Mouse (Mus musculus): ENCODE results near the gene Tekt5. TPM values are rescaled to one million over a fixed set of nuclear protein-coding genes. Genes with fewer than 3 reads are reported as not detected.

Tekt5 gene
- polyA plus RNA-seq, 1 experiment from 2014 or later = 2.1 TPM

DNA sequence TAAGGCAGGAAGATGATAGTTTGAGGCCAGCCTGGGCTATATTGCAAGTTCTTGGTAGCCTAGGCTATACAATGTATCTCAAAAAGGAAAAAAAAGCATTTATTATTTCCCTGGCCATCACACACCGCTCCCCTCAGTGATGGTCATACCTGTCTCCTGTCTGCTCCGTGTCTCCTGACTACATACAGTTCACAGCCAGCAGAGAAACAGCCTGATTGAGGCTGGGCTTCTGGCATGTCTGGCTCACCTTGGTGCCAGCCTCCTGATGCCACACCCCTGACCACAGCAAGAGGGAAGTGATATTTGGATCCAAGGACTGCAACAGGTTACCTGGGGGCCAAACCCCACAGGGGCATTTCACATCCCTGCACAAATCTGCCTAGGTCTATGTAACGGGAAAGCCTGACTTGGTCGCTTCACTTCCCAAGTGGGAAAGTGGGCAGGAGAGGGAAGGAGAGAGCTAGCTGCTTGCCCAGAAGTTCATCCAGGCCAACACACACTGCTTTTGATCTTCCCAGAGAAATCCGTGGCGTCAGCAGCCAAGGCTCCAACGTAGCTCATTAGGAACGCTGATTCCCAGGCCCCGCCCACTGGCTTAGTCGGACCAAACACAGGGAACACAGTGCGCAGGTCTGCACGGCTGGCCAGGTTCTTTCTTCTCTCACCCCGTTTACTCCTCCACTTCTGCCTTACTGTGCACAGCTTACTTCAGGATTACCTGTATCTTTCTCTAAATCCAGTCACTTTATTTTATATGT lies 20.9 kb downstream of the Tekt5 start:
- H3K27ac ChIP-seq = no peak overlapping the region
- H3K9me3 ChIP-seq = no peaks in the 10 kb centered on the region
- H3K4me1 ChIP-seq (replicated peaks) = peaks cover 11% of the 10 kb centered on the region
- ATAC-seq = peak; percentile 92
- H3K4me2 ChIP-seq (replicated peaks) = peak overlapping the region; percentile 55
- H3K9ac ChIP-seq (replicated peaks) = no peak overlapping the region; the same call in 1 of the 2 replicates
- H3K36me3 ChIP-seq = no peaks in the 10 kb centered on the region
- H3K27me3 ChIP-seq = peaks cover 2% of the 10 kb centered on the region; the same call in 1 of the 2 replicates
- H3K4me3 ChIP-seq (replicated peaks) = peak overlapping the region; percentile 25
- WGBS = 24% methylated on average over 13 of the region's 13 CpGs

DNA sequence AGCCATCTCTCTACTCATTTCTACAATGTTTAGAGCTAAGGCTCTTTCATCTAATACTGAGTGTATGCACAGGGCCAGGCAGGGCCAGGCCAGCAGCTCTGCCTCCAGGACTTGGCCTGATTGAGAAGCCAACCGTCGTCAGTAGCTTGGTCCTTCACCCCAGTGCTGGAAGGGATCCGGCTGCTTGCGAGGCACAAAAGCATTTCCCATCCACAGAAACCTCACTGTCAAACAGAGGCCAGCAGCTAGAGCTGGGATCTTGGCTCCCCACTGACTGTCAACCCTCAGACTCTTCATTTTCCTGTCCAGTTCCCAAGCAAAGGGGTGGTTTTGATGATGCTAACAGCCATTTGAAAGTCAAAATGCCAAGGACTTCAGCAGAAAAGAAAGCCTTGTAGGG lies 22.9 kb downstream of the Tekt5 start:
- H3K27me3 ChIP-seq = no peaks in the 10 kb centered on the region
- no peak for ATAC-seq
- no peak overlapping the region for H3K27ac ChIP-seq
- H3K4me3 ChIP-seq (replicated peaks) = no peak overlapping the region
- H3K9me3 ChIP-seq = no peaks in the 10 kb centered on the region
- WGBS = 82% methylated on average over 4 of the region's 4 CpGs
- peaks cover 17% of the 10 kb centered on the region for H3K4me1 ChIP-seq (replicated peaks)
- H3K36me3 ChIP-seq = no peaks in the 10 kb centered on the region
- H3K4me2 ChIP-seq (replicated peaks) = no peak overlapping the region
- H3K9ac ChIP-seq (replicated peaks) = no peak overlapping the region

DNA sequence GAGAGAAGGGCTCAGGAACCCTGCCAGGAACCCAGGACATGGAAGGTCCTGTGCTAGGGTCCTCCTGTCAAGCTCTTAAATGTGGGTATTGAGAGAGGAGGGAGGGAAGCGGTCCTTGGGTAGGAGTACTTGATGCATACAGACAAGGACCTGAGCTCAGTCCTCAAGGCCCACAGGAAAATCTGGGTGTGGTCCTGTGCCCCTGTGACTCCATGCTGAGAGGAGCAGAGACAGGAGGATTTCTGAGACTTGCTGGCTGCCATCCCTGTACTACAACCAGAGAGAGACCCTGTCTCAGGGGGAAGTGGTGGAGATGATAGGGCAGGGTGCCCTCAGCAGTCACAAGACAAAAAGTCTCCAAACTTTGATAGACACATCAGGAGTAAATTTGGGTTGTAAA lies 25.3 kb downstream of the Tekt5 start:
- Histone ChIP-seq H3K9me3 (no peaks in the 10 kb centered on the region), H3K9ac (replicated peaks) (no peak overlapping the region), H3K27me3 (no peaks in the 10 kb centered on the region), H3K4me1 (replicated peaks) (peaks cover 16% of the 10 kb centered on the region), H3K4me3 (replicated peaks) (no peak overlapping the region), H3K27ac (no peak overlapping the region), H3K36me3 (no peaks in the 10 kb centered on the region), H3K4me2 (replicated peaks) (no peak overlapping the region)
- ATAC-seq = no peak
- whole genome bisulfite sequencing = 92% methylated on average over 1 of the region's 1 CpGs

DNA sequence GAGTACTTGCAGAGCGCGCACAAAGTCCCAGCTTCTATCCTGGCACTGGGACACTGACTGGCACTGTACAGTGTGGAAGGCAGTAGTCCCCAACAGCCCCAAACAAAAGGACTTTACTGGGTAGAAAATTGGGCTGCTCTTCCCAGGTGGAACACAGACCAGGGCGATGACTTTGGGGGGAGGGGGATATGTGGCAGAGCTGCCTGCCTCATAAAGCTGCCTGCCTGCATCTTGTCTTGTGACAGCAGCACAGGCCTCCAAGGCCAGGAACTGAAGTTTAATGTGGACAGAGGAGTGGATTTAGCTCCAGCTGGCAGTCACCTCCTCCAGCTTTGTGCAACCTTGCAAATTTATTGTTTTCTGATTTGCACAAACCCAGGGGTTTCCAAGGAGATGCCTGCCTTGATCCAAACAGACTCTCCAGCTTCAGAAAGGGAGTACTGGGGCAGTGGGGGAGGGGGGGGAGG lies 25.8 kb downstream of the Tekt5 start:
- WGBS = 70% methylated on average over 3 of the region's 3 CpGs
- Histone ChIP-seq H3K27ac (no peak overlapping the region), H3K27me3 (no peaks in the 10 kb centered on the region), H3K36me3 (no peaks in the 10 kb centered on the region), H3K4me3 (replicated peaks) (no peak overlapping the region), H3K9ac (replicated peaks) (no peak overlapping the region), H3K9me3 (no peaks in the 10 kb centered on the region), H3K4me2 (replicated peaks) (no peak overlapping the region), H3K4me1 (replicated peaks) (peaks cover 11% of the 10 kb centered on the region)
- ATAC-seq = peak; percentile 49; the same call in 1 of the 2 replicates

DNA sequence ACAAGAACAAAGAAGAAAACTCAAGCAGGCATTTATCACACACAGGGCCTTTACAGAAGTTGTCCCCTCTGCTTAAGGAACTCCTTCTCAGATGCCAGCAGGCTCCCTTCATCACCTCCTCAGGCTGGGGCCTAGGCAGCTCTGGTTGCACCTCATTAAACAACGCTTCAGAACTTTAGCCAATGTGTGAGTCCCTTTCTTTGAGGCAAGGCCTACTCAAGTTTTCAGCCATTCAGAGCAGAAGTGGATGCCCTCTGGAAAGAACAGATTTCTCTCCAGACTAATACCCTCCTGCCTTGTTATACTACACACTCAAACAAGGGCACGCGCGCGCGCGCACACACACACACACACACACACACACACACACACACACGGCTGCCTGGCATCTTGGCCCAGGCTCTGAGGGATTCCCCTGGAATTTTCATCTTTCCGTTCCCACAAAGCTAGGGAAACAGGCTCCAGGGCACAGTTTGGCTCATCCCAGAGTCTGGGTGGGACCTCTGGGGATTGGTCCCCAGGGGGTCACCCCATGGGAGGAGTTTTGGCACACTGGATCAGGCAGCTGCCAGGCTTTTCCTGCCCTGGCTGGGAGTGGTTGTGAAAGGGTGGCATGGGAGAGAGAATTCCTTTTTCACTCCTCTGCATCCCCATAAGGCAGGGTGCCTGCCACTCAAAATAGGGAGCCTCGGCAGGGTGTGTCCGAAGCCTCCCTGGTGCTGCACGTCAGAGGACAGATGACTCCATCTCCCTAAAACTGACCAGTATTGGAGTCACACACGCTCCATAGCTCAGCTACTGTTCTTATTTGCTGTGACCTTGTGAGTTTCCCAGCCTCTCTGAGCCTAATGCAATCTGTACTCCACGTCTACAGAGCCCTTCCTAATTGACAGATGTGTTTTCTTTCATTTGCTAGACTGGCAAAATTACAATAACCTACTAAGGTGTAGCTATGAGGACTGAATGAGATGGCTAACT lies 28.8 kb downstream of the Tekt5 start:
- H3K36me3 ChIP-seq = no peaks in the 10 kb centered on the region
- ATAC-seq = peak; percentile 46; the same call in 1 of the 2 replicates
- 77% methylated on average over 14 of the region's 14 CpGs for WGBS
- H3K4me3 ChIP-seq (replicated peaks) = no peak overlapping the region
- H3K27ac ChIP-seq = no peak overlapping the region
- no peak overlapping the region for H3K4me2 ChIP-seq (replicated peaks)
- no peaks in the 10 kb centered on the region for H3K27me3 ChIP-seq
- H3K9ac ChIP-seq (replicated peaks) = no peak overlapping the region
- peaks cover 8% of the 10 kb centered on the region; the same call in 1 of the 2 replicates for H3K4me1 ChIP-seq (replicated peaks)
- H3K9me3 ChIP-seq = no peaks in the 10 kb centered on the region

DNA sequence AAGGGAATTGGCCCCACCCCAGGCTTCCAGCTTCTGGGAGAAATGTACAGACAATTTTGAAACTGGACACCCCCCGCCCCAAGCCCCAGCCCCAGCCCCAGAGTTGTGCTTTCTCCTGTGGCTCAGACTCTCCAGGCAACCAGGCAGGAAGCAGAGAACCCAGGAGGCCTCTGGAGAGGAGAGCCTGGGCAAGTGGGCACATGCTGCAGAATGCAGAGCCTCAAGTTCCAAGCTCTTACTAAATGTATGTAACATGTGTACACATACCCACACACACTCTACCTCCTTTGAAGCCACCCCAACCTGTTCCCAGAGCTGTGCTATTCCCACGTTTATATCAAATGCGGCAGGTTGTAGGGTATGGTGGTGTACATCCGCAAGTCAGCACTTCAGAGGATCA lies 29.5 kb downstream of the Tekt5 start:
- no peak overlapping the region for H3K4me3 ChIP-seq (replicated peaks)
- H3K36me3 ChIP-seq = no peaks in the 10 kb centered on the region
- no peak overlapping the region for H3K9ac ChIP-seq (replicated peaks)
- no peak overlapping the region for H3K27ac ChIP-seq
- H3K27me3 ChIP-seq = no peaks in the 10 kb centered on the region
- H3K4me2 ChIP-seq (replicated peaks) = no peak overlapping the region
- no peaks in the 10 kb centered on the region for H3K9me3 ChIP-seq
- no peak for ATAC-seq
- peaks cover 8% of the 10 kb centered on the region; the same call in 1 of the 2 replicates for H3K4me1 ChIP-seq (replicated peaks)
- WGBS = 85% methylated on average over 4 of the region's 4 CpGs

DNA sequence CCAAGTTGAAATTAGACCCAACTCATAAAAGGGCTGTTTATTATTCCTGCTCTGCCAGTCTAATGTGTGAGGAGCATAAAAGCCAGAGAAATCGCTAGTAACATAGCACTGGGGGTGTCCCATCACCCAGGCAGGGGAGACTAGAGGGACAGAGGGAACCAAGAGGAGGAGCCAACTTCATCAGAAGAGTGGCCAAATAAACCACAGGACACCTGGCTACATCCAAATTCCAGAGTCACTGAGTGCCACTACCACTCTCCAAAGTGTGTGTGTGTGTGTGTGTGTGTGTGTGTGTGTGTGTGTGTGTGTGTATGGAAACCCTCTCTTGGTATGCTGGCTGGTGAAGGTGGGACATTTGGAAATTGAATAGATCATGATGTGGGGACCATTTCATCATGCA lies 32.2 kb downstream of the Tekt5 start:
- WGBS = 74% methylated on average over 1 of the region's 1 CpGs
- H3K9me3 ChIP-seq = no peaks in the 10 kb centered on the region
- H3K27me3 ChIP-seq = peaks cover 3% of the 10 kb centered on the region; the same call in 1 of the 2 replicates
- H3K27ac ChIP-seq = no peak overlapping the region
- no peak overlapping the region for H3K9ac ChIP-seq (replicated peaks)
- no peaks in the 10 kb centered on the region for H3K36me3 ChIP-seq
- H3K4me2 ChIP-seq (replicated peaks) = no peak overlapping the region
- no peak for ATAC-seq
- no peak overlapping the region for H3K4me3 ChIP-seq (replicated peaks)
- H3K4me1 ChIP-seq (replicated peaks) = peaks cover 4% of the 10 kb centered on the region; the same call in 1 of the 2 replicates

DNA sequence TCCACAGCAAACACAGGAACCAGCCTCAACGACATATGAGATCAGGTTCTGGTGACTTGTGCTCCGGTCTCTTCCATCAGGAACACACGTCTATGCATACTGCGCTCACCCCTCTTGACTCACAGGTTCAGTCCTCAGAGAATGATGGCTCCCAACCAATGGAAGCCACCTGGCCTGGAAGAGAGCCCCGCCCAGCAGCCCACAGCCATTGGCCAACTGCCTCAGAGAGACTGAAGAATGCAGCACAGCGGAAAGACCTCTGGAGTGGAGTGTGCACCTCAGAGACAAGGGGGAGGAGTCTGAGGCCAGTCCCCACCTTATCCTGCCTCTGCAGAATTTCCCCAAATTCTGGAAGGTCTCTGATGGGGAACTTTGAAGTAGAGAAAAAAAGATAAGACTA lies 36.0 kb downstream of the Tekt5 start:
- Histone ChIP-seq H3K27ac (no peak overlapping the region), H3K9me3 (no peaks in the 10 kb centered on the region), H3K4me3 (replicated peaks) (no peak overlapping the region), H3K4me1 (replicated peaks) (peaks cover 7% of the 10 kb centered on the region; the same call in 1 of the 2 replicates), H3K36me3 (no peaks in the 10 kb centered on the region), H3K4me2 (replicated peaks) (no peak overlapping the region), H3K9ac (replicated peaks) (no peak overlapping the region), H3K27me3 (peaks cover 3% of the 10 kb centered on the region; the same call in 1 of the 2 replicates)
- WGBS = 85% methylated on average over 6 of the region's 6 CpGs
- ATAC-seq = peak; percentile 14; the same call in 1 of the 2 replicates

DNA sequence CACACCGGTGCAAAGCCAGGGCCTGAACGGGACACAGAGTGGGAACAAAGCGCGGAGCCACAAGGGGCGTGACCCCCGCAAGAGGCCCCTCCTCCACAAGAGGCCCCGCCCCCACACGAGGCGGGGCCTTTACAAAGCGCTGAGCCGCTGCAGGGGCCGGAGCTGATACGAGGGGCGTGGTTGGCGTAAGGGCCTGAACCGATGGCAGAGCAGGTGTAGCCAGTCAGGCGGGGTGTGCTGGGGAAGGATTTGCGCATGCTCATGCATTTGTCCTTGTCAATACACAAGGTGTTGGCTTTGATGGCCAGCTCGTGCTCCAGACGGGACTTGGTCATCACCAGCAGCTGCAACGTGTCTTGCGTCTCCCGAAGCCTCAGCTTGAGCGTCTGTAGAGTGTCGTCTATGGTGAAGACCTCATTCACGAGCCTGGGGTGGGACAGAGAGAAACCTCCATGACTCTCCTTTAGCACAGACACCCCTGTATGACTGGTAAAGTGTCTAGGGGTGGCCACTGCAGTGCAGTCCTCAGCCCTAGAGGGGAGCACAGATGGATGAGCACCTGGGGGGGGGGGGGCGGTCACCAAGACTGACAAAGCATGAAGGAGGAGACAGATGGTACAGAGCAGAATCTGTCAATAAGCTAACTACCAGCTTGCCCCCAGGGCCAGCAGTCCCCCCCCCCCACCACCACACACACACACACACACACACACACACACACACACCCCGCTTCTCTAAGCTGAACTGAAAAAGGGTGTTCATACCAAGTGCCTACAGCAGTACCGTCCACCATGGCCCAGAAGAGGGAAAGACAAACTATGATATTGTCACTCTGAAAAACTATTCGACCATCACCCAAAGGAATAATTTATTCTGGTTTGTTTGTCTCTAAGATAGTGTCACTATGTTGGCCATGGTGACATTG lies 37.0 kb downstream of the Tekt5 start:
- Histone ChIP-seq H3K4me1 (replicated peaks) (peaks cover 7% of the 10 kb centered on the region; the same call in 1 of the 2 replicates), H3K4me3 (replicated peaks) (peak overlapping the region; percentile 30), H3K9me3 (no peaks in the 10 kb centered on the region), H3K27me3 (peaks cover 3% of the 10 kb centered on the region; the same call in 1 of the 2 replicates), H3K27ac (no peak overlapping the region), H3K4me2 (replicated peaks) (peak overlapping the region; percentile 49), H3K36me3 (no peaks in the 10 kb centered on the region), H3K9ac (replicated peaks) (no peak overlapping the region)
- ATAC-seq = peak; percentile 87
- WGBS = 16% methylated on average over 30 of the region's 30 CpGs

DNA sequence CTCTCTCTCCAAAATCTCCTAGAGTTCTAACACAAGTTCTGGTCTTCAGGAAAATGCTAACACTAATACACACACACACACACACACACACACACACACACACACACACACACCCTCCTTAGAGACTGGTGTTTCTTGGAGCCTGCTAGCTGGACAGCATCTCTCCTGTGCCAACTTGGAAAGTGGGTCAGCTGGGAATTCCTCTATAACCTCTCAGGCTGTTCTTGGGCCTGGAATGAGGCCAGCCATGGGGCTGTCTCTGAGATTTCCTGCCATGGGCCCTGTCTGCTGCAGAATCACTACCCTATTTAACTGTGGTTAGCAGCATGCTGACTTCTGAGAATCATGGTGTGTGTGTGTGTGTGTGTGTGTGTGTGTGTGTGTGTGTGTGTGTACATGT lies 40.3 kb downstream of the Tekt5 start:
- Histone ChIP-seq H3K27ac (no peak overlapping the region), H3K4me3 (replicated peaks) (no peak overlapping the region)
- ATAC-seq = no peak

DNA sequence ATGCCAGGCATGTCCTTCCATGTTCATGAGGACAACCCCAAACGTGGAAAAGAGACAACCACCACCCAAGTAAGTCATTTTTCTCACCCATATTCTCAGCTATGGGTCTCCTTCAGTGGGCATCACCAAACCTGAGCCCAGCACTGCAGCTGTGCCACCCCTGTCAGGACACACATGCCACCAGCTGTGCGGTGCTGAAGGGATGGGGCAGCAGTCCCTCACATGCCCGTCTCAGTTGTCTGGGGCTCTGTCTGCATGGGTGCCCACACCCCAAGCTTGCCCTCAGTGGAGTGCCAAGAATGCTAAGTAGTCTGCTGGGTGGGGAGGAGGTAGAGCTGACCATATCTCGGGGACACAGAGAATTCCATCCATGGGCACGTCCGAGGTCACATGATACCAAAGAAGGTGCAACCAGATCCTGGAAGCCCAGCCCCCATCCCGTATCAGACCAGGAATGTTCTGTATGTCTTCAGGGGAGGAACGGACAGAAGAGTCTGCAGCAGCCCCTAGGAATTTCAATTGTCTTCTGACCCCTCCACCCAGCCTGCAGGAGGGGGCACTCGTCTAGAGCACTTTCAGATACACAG lies 44.1 kb downstream of the Tekt5 start:
- ATAC-seq = no peak
- 71% methylated on average over 9 of the region's 9 CpGs for WGBS
- H3K27ac ChIP-seq = no peak overlapping the region
- H3K27me3 ChIP-seq = no peaks in the 10 kb centered on the region
- H3K4me3 ChIP-seq (replicated peaks) = no peak overlapping the region
- no peaks in the 10 kb centered on the region for H3K9me3 ChIP-seq
- H3K4me1 ChIP-seq (replicated peaks) = no peaks in the 10 kb centered on the region
- no peaks in the 10 kb centered on the region for H3K36me3 ChIP-seq
- no peak overlapping the region for H3K4me2 ChIP-seq (replicated peaks)
- H3K9ac ChIP-seq (replicated peaks) = no peak overlapping the region

More for the DNA sequence above, 40.3 kb downstream of the Tekt5 start:
- Histone ChIP-seq H3K27me3 (peaks cover 3% of the 10 kb centered on the region; the same call in 1 of the 2 replicates), H3K4me1 (replicated peaks) (peaks cover 7% of the 10 kb centered on the region; the same call in 1 of the 2 replicates), H3K9ac (replicated peaks) (no peak overlapping the region), H3K4me2 (replicated peaks) (no peak overlapping the region), H3K9me3 (no peaks in the 10 kb centered on the region), H3K36me3 (no peaks in the 10 kb centered on the region)

Data from midbrain, embryonic 13.5 days (tissue).